Mouse (Mus musculus): ENCODE measurements around the gene Col4a1.

The Col4a1 gene

DNA sequence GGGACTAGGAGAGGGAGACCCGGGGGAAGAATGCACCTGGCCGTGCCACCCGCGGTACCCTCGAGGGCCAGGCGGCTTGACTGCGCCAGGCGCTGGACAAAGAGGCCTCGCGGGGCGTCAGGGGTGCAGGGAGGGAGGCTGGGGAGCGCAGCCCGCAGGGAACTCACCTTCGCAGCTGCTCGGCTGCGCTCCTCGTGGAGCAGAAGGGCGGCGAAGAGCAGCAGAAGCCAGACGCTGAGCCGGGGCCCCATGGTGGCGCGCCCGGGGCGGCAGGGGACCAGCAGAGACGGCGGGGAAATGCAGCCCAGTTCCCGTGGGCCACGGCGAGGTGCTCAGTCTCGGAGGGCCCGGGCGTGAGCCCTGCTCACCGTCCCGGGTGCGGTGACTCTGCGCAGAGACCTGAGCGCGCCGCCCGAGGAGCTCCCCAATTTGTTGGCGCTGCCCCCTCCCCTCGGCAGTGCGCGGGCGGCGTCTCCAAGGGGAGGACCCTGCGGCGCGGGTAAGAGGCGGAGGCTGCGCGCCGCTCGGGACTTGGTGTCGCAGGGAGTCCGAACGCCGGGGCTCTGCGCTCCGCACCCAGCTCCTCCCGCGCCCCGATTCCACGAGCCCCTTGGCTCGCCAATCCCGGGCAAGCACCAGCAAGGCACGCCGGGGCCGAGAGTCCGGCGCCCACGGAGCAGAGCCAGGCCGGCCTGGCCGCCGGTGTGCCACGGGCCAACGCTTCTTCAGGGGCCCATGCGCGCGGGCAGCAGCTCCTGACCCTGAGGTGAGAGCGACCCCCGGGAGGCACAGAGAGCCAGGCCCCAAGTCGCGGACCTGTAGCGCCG lies at the start of gene Col4a1, which contains the start of gene Col4a2:
Gene Col4a1 (minus strand): TSS at position 478 of the 827 bp plus-strand sequence.
Gene Col4a2 (plus strand): TSS at position 457 of the 827 bp plus-strand sequence.
- DNase-seq (ENCODE audit: low read depth, low spot score): no peak

DNA sequence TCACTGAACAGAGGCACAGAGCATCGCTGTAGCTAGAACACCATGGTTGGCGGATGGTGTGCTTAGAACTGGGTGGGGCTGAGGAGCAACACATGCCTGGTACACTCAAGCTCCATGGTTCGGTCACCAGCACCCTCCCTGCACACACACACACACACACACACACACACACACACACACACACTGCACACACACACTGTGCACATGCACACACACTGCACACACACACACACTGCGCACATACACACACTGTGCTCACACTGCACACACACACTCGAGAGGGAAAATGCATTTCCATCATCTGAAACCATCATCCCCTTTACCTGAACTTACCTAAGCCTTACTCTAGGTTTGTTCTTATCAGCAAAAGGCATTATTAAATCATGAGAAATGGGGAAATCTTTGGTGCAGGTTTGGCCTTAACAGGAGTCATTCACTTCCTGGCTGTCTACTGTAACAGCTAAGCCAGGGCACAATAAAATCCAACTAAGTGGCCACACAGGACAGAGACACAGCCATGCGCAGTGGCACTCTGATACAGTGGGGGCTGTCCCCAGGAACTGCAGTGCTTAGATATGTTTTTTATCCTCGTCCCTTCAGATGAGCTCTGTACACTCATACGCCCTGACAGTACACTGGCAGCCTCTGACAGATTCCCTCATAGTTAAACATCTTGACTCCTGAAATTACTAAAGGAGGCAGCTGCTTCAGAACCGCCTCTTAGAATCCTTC lies 49.1 kb upstream of the Col4a1 start:
- DNase-seq (ENCODE audit: low read depth, low spot score): no peak

DNA sequence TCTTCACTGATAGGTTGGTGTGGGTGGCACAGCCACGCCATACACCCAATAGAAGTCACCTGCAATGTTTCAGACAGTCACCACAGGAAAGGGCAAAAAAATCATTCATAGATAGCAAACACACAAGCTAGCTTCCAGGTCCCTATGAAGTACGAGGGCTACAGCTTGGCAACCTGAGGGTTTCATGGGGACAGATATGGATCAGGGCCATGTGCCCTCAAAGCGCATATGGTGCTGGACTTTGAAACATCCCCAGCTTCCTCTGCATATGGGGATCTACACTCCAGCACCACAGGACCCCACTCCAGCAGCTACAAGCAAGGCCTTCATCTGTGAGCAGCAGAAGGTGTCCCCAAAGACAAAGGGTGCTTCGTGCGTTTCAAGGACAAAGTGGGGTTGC lies 47.2 kb upstream of the Col4a1 start:
- DNase-seq (ENCODE audit: low read depth, low spot score): no peak

GRCm38 (mm10) chr8:11357921-11358436 lies 45.4 kb upstream of the Col4a1 start:
- DNase-seq (ENCODE audit: low read depth, low spot score): no peak

DNA sequence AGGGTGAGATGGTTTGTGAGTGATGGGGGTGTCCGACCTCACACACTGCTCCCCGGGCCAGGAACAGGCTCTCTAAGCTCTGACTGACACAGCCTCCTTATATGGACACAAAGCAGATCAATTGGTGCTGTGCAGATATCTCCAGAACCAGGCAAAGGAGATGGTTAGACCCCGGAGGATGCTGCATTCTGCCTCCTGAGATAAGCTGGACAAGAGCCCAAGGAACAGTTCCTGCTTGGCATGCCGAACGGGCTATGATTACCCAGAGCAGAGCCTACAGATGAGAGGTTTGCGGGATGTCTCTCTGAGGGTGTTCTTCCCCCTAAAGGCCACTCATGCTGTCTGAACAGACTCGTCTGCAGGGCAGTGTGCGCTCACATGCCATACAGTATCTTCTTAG lies 44.1 kb upstream of the Col4a1 start:
- no peak for DNase-seq (ENCODE audit: low read depth, low spot score)

DNA sequence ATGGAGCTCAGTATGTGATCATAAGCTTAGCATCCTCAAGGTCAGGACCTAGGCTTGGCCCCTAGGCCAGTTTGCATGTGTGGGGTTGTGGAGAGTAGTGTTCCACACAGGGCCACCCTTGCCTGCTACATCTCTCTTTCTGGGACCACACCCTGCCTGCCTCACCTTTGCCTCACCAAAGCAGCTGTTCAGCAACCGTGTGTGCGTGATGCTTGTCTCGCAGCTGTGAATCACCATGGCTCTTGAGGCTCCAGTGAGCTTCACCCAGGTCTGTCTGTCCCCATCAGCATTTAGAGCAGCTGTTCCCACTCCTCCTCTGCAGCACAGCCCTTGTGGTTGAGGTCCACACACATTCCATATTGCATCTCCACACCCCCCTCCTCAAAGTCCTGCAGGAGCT lies 43.3 kb upstream of the Col4a1 start:
- no peak for DNase-seq (ENCODE audit: low read depth, low spot score)

DNA sequence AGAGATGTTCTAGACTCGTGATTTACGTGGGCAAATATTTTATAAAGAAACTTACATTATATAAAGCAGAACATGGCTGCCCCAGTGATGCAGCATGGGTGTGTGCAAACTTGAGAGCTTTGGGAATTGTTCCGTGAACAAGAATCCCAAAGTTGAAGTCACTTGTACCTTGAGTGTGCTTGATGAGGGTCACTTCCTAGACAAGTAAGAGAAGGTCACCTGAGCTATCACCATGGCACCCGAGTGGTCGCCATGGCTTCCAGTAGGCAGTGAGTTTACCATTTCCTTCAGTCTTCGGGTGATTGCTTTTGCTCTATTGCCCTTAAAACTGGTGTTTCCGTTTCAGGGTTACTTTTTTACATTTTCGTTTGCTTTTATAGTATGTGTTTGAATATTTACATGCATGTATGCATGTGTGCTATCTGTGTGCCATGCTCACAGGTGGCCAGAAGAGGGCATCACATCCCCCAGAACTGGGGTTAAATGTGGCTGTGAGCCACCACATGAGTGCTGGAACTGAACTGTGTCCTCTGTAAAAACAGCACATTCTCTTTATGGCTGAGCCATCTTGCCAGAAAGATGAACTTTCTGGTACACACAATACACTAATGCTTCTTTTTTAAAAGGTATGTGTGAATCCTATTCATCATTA lies 42.3 kb upstream of the Col4a1 start:
- DNase-seq (ENCODE audit: low read depth, low spot score): no peak

- DNase-seq (ENCODE audit: low read depth, low spot score): no peak
Measured at GRCm38 (mm10) chr8:11352514-11352913, 39.9 kb upstream of the Col4a1 start.

GRCm38 (mm10) chr8:11351355-11351754 lies 38.7 kb upstream of the Col4a1 start:
- no peak for DNase-seq (ENCODE audit: low read depth, low spot score)

- no peak for DNase-seq (ENCODE audit: low read depth, low spot score)
Measured at GRCm38 (mm10) chr8:11348622-11349021, 36.0 kb upstream of the Col4a1 start.

DNA sequence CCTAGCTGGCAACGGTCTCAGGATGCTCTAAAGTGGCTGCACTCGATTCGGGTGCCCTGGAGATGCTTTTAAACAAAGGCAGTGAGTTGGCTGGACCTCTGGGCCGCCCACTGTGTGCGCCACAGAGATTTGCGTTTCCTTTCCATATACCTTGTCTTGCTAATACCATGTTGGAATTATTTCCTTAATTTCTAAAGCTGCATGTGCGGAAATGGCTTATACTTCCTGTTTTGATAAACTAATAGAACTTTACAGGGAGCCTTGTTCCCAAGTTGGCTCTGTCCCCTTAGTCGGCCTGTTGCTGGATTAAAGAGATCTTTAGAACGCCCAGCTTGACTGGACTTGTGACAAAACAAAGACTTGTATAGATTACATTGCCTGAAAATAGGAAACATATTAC lies 35.1 kb upstream of the Col4a1 start:
- DNase-seq (ENCODE audit: low read depth, low spot score): no peak

DNA sequence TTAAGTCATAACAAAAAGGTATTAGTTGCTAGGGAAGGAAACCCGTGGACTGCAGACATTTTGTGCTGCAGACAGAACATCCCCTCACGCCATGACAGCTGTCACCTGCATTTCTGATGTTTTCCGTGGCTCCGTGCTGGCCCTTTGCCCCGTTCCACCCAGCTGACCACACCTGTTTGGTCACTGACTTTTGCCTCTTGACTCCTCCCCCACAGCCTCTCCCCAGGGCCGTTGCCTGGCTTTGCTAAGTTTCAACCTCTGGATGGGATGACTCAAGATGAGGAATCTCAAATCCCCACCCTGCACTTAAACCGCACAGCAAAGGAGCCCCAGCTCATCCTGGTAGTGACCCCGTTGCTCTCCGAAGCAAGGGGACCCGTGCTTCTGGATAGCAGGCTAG lies 33.6 kb upstream of the Col4a1 start:
- no peak for DNase-seq (ENCODE audit: low read depth, low spot score)

GRCm38 (mm10) chr8:11344459-11344858 lies 31.8 kb upstream of the Col4a1 start:
- DNase-seq (ENCODE audit: low read depth, low spot score): no peak

GRCm38 (mm10) chr8:11341111-11341566 lies 28.5 kb upstream of the Col4a1 start:
- no peak for DNase-seq (ENCODE audit: low read depth, low spot score)

DNA sequence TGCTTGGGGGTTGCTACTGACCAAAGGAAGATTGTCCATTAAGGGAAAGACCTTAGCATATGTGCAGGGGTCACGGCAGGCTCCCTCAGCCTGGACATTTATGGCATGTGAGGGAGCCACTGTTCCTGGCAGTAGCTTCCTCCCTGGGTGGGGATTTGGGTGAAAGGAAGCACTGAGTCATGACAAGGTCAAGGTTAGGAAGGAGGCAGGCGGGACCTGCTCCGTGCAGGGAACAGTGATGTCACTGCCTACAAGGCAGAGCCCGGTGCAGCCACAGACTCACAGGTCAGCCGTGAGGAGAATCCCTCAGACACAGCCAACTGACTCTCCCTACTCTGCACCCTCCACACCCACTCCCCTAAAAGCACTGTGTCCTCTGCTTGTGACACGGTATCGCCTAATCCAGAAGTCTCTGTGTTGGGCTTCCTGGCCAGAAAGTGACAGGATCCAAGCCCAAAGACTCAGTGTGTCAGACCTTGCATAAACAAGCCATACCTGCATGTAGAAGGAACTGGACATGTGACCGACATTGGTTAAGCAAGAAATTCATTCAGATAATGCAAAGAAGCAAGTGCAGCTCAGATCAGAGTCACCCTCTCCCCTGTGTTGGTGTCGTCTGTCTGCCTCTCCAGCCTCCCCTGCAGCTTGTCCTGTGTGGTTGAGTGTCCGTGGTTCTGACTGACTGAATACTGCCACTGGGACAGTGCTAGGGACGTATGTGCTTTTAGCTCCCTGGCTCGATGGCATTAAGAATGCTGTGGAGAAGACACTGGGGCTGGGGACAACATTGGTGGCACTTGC lies 27.9 kb upstream of the Col4a1 start:
- DNase-seq (ENCODE audit: low read depth, low spot score): no peak

- no peak for DNase-seq (ENCODE audit: low read depth, low spot score)
Measured at GRCm38 (mm10) chr8:11338507-11338906, 25.9 kb upstream of the Col4a1 start.

GRCm38 (mm10) chr8:11337642-11338041 lies 25.0 kb upstream of the Col4a1 start:
- no peak for DNase-seq (ENCODE audit: low read depth, low spot score)

DNA sequence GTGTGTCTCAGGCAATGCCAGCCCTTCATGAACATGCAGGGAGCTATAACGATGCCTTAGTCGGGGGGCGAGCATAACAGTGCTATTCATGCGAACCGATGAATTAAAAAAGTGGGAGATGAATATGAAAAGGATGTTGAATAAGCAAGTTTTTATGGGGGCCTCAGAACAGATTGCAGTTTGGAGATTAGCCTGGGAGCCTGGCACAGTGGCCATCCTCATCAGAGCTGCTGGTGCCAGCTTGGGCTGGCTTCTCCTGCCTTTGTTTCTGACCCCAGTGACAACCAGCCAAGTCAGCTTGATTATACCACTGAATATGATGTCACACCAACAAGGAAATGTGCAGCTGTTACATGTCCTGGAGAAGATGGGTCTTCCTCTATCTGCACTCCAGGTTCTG lies 23.7 kb upstream of the Col4a1 start:
- no peak for DNase-seq (ENCODE audit: low read depth, low spot score)

GRCm38 (mm10) chr8:11335238-11335637 lies 22.6 kb upstream of the Col4a1 start:
- no peak for DNase-seq (ENCODE audit: low read depth, low spot score)

DNA sequence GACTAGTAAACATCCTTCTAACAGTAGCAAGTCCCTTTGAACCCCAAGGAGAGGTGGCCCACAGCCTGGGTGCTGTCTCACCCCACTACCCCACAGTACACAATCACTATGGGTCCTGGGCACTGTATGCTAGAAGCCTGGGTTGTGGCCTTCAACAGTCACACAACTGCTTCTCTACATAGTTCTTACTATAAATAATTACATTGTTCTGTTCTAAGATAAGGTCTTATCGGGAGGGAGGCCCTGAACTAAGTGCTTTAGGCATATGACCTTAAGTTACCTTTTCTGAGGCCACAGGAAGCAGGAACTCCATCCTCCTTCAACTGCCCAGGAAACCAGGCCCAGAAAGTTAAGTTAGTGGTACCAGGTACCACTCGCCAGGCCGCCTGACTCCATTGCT lies 21.9 kb upstream of the Col4a1 start:
- DNase-seq (ENCODE audit: low read depth, low spot score): no peak

DNA sequence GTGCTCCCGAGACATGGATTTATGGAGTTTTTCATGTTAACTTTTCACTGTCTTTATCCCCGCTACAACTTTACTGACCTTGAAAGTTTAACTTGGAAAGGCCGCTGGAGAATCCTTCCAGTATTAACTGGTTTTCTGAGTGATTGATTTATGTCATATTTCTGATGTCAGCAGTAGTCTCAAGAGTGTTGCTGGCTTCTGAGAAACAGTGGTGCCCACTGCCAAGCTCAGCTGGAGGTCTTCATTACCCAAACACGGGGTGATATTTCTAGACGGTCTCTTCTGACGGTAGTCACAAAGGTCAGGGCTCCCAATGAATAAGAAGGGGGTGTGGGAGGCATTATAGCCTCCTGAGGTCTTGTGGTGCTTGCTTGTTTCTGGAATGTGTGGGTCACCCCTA lies 21.1 kb upstream of the Col4a1 start:
- DNase-seq (ENCODE audit: low read depth, low spot score): no peak
